Mouse (Mus musculus): ENCODE data around the gene Igf1r.

Igf1r gene

DNA sequence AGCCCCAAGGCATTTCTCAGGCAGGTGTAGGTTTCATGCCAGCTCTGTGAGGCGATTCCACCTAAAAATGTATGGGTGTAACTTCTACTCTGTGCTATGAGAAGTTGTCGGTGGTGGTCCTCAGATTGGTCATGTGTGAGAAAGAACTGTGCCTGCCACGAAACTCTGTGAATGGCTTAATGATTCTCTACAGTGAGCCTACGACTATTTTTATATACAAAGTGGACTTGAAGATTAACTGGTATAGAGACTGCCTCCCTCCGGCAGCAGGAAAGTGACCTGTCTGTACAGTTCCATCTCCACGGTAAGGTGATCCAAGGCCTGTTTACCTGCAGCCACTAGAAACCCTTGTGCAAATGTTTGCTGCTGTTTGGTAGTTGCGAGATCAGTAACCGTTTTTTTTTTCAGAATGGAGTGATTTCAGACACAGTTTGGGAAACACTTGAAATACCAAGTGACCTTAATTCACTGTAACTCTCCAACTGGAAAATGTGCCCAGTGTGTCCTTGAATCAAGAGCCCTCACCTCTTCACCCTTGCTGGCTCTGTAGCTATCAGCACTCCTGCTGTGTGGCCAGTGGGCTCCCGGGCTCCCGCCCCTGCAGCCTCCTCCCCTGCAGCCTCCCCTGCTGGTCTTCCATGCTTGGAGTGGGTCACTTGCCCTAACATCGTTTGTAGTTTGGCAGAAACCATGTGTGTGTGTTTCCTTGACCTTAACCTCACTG lies 127.7 kb downstream of the Igf1r start:
- DNase-seq (ENCODE audit: low read depth), result peak; percentile 27

- peak; percentile 72 for DNase-seq (ENCODE audit: low read depth)
These were observed 132.7 kb downstream of the Igf1r start for GRCm38 (mm10) chr7:68085338-68085737.

DNA sequence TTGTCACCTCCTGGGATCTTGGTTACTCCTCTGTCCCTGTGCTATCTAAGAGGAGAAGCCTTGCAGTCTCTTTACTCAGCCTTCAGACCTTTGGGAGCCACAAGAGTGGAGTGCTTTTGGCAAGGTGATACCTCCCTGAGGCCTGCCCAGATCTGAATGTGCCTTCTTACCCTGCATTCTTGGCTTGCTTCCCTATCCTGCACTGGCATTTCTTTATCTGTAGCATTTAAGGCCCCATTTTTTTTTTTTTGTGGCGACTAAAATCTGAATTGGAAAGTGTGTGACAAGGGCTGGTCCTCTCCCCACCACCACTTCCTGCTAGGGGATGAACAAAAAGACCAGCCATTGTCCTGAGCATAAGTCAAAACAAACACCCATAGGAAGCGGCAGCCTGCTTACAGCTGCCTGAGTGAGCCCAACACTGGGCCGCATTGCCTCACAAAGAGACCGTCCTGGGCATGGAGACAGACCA lies 133.3 kb downstream of the Igf1r start:
- no peak for DNase-seq (ENCODE audit: low read depth)

- DNase-seq (ENCODE audit: low read depth), result no peak
These were observed 134.9 kb downstream of the Igf1r start for GRCm38 (mm10) chr7:68087496-68087895.

GRCm38 (mm10) chr7:68088825-68089224 lies 136.2 kb downstream of the Igf1r start:
- DNase-seq (ENCODE audit: low read depth), result no peak

- DNase-seq (ENCODE audit: low read depth), result no peak
These were observed 137.1 kb downstream of the Igf1r start for GRCm38 (mm10) chr7:68089725-68090124.

GRCm38 (mm10) chr7:68090576-68090975 lies 137.9 kb downstream of the Igf1r start:
- DNase-seq (ENCODE audit: low read depth), result peak; percentile 25

DNA sequence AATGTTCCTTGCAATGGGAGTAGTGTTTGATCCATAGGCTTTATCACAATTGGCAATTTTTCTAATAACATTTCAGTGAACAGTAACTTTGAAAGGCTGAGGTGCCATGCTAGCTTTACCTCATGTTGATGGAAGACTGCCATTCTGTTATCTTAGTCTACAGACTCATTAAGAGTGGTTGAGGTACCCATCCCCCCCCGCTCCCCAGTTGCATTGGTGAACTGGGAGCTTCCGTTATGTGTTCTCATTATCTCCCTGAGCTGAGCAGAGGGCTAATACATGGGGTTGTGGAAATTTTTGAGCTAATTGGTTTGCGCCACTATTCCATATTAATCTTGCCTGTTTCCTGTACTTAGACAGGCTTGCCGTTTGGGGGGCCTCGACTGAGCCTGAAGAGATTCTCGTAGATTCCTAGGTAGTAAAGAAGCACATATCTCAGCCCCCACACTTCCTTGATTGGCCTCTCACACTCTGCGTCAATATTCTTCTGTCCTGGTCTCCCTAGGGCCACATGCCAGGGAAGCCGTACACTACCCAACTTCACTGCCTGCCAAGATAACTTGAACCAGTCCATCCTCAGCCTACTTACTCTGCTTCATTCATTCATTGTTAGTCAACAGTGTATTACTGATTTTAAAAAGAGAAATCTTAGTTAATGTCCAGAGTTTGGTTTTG lies 139.8 kb downstream of the Igf1r start:
- DNase-seq (ENCODE audit: low read depth), result no peak

GRCm38 (mm10) chr7:68093817-68094216 lies 141.2 kb downstream of the Igf1r start:
- DNase-seq (ENCODE audit: low read depth), result no peak

DNA sequence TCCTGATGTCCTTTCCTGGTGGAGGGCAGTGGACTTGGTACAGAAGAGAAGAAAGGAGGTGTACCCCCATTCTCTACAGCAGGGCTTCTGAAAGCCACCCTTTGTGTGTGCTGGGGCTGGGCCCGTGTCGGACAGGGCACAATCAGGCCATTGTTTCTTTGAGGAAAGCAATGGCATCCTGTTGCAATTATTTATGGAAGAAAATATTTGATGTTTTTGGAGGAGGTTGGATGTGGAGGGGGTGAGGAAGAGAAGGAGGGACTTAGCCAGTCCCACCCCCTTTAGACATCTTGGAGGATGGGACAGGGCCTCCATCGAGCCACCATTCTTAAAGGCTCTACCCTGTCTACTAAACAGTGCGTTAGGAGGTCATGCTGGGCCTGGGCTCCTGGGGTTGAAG lies 142.9 kb downstream of the Igf1r start:
- no peak for DNase-seq (ENCODE audit: low read depth)

- DNase-seq (ENCODE audit: low read depth), result no peak
These were observed 143.8 kb downstream of the Igf1r start for GRCm38 (mm10) chr7:68096411-68096810.

DNA sequence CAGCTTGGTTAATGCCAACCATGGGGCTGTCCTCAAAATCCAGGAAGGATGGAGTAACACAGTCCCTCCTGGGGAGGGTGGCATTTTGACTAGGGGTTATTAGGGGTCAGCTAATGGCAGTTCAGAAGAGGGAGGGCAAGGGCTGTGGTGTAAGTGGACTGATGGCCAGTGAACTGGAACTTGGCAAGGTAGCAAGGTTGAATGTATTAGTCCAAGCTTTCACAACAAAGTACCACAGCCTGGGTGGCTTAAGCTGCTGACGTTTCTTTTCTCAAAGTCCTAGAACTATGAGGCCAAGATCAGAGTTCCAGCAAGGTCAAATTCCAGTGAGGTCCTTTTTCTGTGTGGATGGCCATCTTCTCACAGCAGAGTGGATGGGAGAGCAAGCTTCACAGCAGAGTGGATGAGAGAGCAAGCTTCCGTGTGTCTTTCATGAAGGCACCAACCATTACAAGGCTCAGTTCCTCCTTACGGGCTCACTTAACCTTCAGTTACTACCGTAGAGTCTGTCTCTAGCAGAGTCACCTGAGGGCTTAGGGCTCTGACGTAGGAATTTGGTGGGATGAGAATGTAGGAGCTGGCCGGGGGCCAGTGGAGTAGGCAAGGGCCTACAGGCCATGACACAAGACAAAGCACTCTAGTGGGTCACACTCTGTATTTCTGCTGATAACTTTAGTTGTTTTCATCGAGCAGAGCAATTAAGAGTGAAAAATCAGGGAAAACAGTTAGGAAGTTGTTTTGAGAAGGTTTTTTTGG lies 144.6 kb downstream of the Igf1r start:
- no peak for DNase-seq (ENCODE audit: low read depth)

DNA sequence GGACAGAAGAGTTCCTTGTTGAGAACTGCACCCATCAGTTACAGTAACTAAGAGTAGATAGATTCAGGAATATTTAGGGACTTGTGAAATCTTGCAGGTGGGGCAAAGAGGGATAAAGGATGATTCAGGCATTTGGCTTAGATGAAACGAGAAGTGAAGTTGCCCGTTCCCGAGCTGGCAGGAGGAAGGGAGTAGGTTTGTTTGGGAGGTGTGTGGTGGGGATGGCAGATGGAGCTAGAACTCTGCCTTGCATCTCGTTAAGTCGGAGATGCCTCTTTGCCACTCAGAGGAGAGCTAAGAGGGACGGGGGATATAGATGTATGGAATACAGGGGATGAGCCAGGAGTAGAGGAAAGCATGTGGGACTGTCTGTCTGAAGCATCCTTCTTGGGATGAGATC lies 145.5 kb downstream of the Igf1r start:
- no peak for DNase-seq (ENCODE audit: low read depth)

GRCm38 (mm10) chr7:68100388-68100787 lies 147.8 kb downstream of the Igf1r start:
- DNase-seq (ENCODE audit: low read depth), result no peak

- no peak for DNase-seq (ENCODE audit: low read depth)
These were observed 150.0 kb downstream of the Igf1r start for GRCm38 (mm10) chr7:68102456-68103177.

GRCm38 (mm10) chr7:68103178-68103530 lies 150.5 kb downstream of the Igf1r start:
- DNase-seq (ENCODE audit: low read depth), result no peak

DNA sequence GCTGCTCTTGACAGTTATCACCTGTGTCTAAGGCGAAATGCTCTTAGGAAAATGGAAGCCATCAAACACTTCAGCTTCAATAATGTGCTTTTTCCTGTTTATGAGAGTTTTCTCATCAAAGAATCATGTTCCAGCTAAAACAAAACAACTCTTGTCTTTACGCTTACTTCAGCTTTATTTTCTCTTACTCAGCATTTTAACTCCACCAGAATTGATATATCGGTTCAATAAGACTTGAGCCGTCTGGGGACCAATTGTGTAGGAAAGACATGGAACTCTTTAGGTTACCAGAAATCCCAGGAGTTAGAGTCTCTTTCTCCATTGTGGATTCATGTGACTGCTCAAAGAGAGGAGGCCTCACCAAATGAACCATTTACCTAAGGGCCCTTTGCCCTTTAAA lies 158.9 kb downstream of the Igf1r start:
- DNase-seq (ENCODE audit: low read depth), result no peak

GRCm38 (mm10) chr7:68112582-68112981 lies 160.0 kb downstream of the Igf1r start:
- no peak for DNase-seq (ENCODE audit: low read depth)

DNA sequence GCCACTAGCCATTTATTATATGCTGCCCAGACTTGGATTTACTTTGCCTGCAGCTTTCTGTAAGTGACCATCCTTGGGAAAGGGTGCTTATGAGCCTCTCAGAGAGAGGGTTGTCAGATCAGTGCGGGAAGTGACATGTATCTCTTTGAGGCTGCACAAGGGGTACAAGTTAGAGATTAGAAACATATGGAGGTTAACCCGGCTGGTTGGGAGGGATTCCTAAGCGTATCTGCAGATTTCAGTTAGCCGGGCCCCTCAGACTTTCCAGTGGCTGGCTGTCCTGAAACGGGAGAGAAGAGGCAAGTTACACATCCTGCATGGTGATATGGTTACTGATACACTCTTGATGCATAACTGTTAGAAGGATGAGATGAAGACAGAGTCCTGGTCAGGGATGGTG lies 161.7 kb downstream of the Igf1r start:
- no peak for DNase-seq (ENCODE audit: low read depth)

DNA sequence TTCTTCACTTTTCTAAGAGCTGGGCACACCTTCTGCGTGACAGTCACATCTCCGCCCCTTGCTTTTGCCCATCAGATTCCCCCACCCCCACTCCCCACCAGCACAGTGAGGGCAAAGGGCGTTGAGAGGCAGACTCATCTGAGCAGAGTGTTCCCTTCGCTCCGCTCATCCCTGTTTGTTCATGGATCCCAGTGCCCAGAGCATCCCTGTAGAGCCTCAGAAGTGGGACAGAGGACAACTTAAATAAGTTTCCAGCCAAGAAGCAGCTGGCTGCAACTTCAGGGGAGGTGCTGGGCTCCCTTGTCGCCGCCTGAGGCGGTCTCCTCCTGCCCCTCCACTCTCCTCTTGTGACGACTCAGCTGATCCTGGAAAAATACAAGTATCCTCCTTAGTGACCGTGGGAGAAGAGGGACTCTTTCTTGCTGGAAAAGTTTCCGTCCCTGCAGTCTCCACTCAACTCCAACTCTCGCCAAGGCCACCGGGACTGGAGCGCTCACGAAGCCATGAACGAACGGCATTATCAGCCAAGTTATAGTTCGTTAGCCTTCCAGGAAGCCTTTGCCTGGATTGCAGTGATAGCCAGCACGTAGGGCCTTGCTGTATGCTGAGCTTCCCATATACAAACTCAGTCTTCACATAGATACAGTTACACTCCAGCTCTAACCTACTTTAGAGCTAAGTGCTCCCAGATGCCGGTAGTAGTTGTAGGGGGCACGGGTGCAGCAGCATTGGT lies 162.5 kb downstream of the Igf1r start:
- no peak for DNase-seq (ENCODE audit: low read depth)

DNA sequence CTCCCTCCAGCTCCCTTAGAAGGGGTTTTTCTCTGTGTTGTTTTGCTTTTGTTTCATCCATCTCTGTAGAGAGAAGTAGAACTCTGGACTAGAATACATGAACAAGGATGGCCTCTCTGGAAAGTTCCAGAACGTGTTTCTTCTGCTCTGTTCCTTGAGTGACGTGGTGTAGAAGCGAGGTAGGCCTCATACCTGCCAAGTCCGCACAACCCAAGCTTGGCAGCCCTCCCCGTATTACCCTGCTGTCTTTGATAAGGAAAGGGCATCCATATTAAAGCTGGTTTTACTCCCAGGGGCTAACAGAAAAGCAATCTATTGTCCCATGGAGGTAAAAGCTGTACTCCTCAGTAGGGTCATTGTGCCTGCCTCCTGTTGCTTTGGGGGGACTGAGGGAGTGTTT lies 164.9 kb downstream of the Igf1r start:
- DNase-seq (ENCODE audit: low read depth), result no peak

GRCm38 (mm10) chr7:68117981-68118380 lies 165.4 kb downstream of the Igf1r start:
- DNase-seq (ENCODE audit: low read depth), result no peak
